Mouse (Mus musculus) limb, embryonic 13.5 days (tissue): Measurements from ENCODE around the gene Top3a. TPM values are rescaled to one million over a fixed set of nuclear protein-coding genes. Genes with fewer than 3 reads are reported as not detected.

ENCODE experiments used
- ATAC-seq: fragments of 200-750 bp; cut with Nextera tagmentation; 2 replicates; pipeline ENCODE4 v1.8.0; 2017; ENCODE audit warnings: low read depth, moderate number of reproducible peaks, moderate TSS enrichment; ENCODE audit not compliant: low FRiP score
- H3K27ac ChIP-seq: fragments of 300-500 bp; sonication (generic); 2 replicates; pipeline ENCODE4 v1.5.1; 2015; ENCODE audit warnings: inconsistent platforms, mild to moderate bottlenecking, moderate library complexity
- H3K27me3 ChIP-seq: fragments of 300-500 bp; sonication (generic); 2 replicates; pipeline ENCODE4 v1.6.1; 2015; ENCODE audit warnings: mild to moderate bottlenecking, inconsistent platforms
- H3K36me3 ChIP-seq: fragments of 300-500 bp; sonication (generic); 2 replicates; pipeline ENCODE4 v1.6.1; 2015; ENCODE audit warnings: inconsistent platforms, mild to moderate bottlenecking, moderate library complexity
- H3K4me1 ChIP-seq: fragments of 300-500 bp; sonication (generic); 2 replicates; pipeline ENCODE4 v1.6.1; 2015; ENCODE audit warnings: inconsistent platforms
- H3K4me2 ChIP-seq: fragments of 300-500 bp; sonication (generic); replicated peaks from 2 replicates; pipeline ENCODE4 v1.6.1; 2015; ENCODE audit warnings: inconsistent platforms, mild to moderate bottlenecking, moderate library complexity
- H3K4me3 ChIP-seq: fragments of 300-500 bp; sonication (generic); 2 replicates; pipeline ENCODE4 v1.5.1; 2015; ENCODE audit warnings: moderate library complexity, mild to moderate bottlenecking, inconsistent platforms
- H3K9ac ChIP-seq: fragments of 300-500 bp; sonication (generic); 2 replicates; pipeline ENCODE4 v1.6.1; 2015; ENCODE audit warnings: mild to moderate bottlenecking, inconsistent platforms
- H3K9me3 ChIP-seq: fragments of 300-500 bp; sonication (generic); 2 replicates; pipeline ENCODE4 v1.6.1; 2016; ENCODE audit warnings: inconsistent platforms
- WGBS: fragments of 180-500 bp; shearing (Covaris S2); methylation state at CpG from one replicate; pipeline ENCODE4 v1.1.7; 2015; 5-methylcytosine and 5-hydroxymethylcytosine counted together
- polyA plus RNA-seq: library from polyadenylated mRNA; unstranded; fragments of >200 nt; fragmentation: Nextera tagmentation; extraction: Ambion mirVana; gene quantifications from 2 replicates; pipeline ENCODE4 v1.2.1, GENCODE M21; 2015

Top3a gene
- polyA plus RNA-seq, 1 experiment from 2014 or later, result 22.0 TPM

DNA sequence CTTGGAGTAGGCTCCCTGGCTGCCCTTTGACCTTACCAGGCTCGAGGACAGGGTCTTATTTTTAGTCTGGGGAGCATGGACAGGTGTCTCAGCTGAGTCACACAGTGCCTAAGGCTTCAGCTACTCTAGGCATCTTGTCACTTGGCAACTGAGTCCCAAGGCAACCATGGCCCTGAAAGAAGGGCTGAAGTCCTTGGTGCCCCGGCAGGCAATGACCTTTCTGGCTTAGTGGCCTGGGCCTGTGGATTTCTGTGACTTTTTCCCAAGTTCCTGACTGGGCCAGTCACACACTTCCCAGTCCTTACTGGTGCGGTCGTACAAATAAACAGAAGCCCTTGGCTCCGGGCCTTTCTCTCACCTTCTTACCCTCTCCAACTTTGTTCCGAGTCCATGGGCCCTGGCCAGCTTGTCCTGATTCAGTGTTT is 47.9 kb downstream of the Top3a start:
- Histone ChIP-seq H3K4me3 (peak overlapping the region; percentile 80), H3K36me3 (peaks cover 49% of the 10 kb centered on the region), H3K27ac (no peak overlapping the region), H3K9me3 (no peaks in the 10 kb centered on the region), H3K4me2 (peak overlapping the region; percentile 80), H3K27me3 (no peaks in the 10 kb centered on the region), H3K9ac (peak overlapping the region; percentile 70; the same call in 1 of the 2 replicates), H3K4me1 (peaks cover 25% of the 10 kb centered on the region)
- ATAC-seq, result no peak
- WGBS, result 80% methylated on average over 6 of the region's 6 CpGs

DNA sequence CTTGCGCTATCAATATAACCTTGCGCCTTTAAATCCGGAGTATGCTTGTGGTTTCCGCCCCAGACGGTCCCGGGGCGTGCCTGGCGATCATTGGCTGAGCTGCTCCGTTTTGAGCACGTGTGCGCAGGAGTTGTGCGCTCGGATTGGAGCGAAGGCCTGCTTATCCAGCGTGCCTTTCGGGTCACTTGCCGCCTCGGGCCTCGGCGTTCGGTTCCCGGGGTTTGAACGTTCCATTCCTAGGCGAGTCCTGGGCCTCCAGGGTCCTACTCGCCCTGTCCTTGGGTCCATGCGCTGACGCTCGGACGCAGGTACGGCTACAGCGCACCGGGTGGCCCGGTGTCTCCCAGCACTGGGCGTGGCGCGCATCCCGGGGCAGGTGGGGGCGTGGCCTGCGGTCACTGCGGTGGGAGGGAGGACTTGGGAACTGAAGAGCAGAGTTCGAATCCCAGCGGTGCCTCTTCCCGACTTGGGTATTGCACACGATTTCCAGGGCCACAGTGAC is 48.9 kb downstream of the Top3a start, which contains the start of gene Mief2:
Gene Mief2 (plus strand): TSS at position 139 of the 502 bp plus-strand sequence.
- Histone ChIP-seq H3K27me3 (no peaks in the 10 kb centered on the region), H3K36me3 (peaks cover 49% of the 10 kb centered on the region), H3K4me3 (peak within 1 kb of the TSS; percentile 80), H3K4me1 (peaks cover 25% of the 10 kb centered on the region), H3K9me3 (no peaks in the 10 kb centered on the region), H3K27ac (peak within 1 kb of the TSS; percentile 89), H3K4me2 (peak within 1 kb of the TSS; percentile 80), H3K9ac (peak within 1 kb of the TSS; percentile 83)
- under 1% methylated on average over 44 of the region's 44 CpGs for WGBS
- peak; percentile 93 for ATAC-seq

DNA sequence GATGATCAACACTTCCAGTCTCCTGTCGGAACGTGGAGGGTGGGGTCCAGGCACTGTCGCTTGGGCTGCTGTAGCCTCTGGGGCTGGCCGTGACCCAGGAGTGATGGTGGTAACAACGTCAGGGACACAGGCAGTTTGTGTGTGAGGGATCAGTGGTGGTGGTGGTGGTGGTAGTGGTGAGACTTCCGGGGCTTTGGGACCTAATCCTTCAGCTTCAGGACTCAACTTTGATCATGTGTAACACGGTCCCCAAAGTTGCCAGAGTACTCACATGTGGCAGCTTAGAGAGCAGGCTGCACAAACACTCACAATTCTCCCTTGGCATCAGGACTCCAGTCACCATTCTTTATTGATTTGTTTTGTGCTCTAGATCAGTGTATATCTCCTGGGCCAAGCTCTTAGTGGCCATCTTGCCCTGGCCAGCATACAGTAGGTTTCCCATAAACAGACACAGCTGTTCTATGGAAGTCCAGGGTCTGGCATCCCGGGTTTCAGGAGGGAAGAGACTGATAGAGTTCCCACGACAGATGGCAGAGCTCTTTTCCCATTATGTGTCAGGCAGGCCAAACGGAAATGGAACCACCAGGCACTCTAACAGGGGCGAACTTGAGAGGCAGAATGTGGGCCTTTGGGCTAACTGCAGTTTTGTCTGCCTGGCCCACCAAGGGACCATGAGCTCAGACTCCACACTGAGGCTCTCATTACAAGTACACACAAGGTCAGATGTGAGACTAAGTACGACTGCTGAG is 49.6 kb downstream of the Top3a start:
- ATAC-seq, result peak; percentile 6; the same call in 1 of the 2 replicates
- Histone ChIP-seq H3K27me3 (no peaks in the 10 kb centered on the region), H3K36me3 (peaks cover 49% of the 10 kb centered on the region), H3K9me3 (no peaks in the 10 kb centered on the region), H3K4me3 (peak overlapping the region; percentile 80), H3K4me1 (peaks cover 25% of the 10 kb centered on the region), H3K4me2 (peak overlapping the region; percentile 80), H3K27ac (peak overlapping the region; percentile 89), H3K9ac (peak overlapping the region; percentile 83)
- 5% methylated on average over 12 of the region's 12 CpGs for WGBS

DNA sequence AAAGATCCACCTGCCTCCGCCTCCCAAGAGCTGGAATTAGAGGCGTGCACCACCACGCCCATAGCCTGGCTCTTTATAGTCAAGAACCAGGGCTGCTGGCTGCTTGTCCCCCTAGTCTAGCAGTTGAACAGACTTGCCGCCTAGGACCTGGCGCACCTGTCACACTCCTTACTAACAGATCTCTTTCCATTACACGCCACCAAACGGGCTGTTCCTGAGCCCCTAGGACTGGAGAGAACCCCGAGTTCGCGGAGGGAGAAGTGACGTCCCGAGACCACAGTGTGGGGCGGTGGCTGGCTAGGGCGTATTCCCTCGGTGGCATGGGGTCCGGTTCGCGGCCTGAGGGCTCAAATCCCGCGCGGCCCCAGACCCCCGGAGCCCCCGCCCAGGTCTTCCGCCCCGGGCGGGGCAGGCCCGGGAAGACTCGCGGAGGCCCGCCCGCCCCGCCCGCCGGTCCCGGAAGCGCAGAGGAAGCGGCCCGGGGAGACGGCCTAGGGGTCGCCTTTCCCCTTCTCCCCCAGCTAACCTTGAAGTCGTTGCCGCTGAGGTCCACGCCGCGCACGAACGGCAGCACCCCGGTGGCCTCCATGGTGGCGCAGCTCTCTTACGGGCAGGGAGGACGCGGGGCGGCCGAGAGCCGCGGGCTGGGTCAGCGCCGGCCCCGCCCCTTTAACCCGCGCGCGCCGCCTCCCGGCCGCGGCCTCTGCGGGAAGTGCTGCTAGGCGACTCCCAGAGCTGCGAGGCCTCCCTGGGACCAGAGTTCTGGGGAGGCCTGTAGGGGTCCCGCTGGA is 50.4 kb downstream of the Top3a start, which contains the start of gene Flii:
Gene Flii (minus strand): TSS at position 663 of the 791 bp plus-strand sequence.
- H3K4me3 ChIP-seq, result peak within 1 kb of the TSS; percentile 80
- H3K27ac ChIP-seq, result peak within 1 kb of the TSS; percentile 89
- peaks cover 25% of the 10 kb centered on the region for H3K4me1 ChIP-seq
- H3K36me3 ChIP-seq, result peaks cover 49% of the 10 kb centered on the region
- H3K4me2 ChIP-seq, result peak within 1 kb of the TSS; percentile 80
- H3K9ac ChIP-seq, result peak within 1 kb of the TSS; percentile 83
- H3K9me3 ChIP-seq, result no peaks in the 10 kb centered on the region
- H3K27me3 ChIP-seq, result no peaks in the 10 kb centered on the region
- WGBS, result under 1% methylated on average over 68 of the region's 71 CpGs
- peak; percentile 69 for ATAC-seq

DNA sequence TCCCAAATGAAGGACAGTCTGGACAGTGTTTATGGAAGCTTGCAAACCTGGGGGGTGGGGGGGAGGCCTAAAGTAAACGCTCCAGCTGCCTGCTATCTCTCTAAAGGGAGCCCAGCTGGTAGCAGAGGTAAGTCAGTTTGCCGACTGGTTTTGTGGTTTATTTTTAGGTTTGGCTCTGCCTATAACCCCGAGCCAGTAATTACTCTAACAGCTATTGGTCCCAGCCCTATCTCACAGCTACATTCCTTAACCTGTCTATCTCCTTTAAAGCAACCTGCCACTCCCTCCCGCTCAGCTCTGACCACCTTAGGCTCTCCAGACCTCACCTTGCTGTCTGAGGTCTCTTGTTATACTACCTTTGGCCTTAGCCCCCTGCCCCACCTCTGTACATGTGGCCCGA is 57.9 kb downstream of the Top3a start:
- H3K27ac ChIP-seq, result no peak overlapping the region
- no peaks in the 10 kb centered on the region for H3K9me3 ChIP-seq
- no peak overlapping the region for H3K4me2 ChIP-seq
- WGBS, result 89% methylated on average over 5 of the region's 5 CpGs
- H3K4me1 ChIP-seq, result no peaks in the 10 kb centered on the region
- no peak overlapping the region for H3K4me3 ChIP-seq
- no peak overlapping the region for H3K9ac ChIP-seq
- peaks cover 99% of the 10 kb centered on the region for H3K36me3 ChIP-seq
- H3K27me3 ChIP-seq, result no peaks in the 10 kb centered on the region
- ATAC-seq, result no peak

DNA sequence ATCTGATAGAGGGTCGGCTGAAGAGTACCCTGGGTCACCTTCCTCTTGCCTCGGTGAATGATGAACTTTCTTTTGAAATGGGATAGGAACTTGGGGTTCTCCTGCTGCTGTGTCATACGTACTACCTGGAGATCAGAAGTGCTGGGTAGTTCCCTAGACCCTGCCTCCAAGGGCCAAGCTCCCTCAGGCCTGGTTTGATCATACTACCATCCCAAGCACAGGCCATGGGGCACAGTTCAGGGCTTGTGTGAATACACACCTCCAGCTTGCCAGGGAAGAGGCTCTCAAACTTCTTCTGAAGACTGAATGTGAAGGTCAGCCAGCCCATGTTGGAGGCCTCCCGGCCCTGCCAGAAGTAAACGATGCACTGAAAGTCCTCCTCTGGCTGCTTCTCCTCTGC is 61.3 kb downstream of the Top3a start:
- no peak overlapping the region for H3K4me3 ChIP-seq
- H3K27me3 ChIP-seq, result no peaks in the 10 kb centered on the region
- H3K36me3 ChIP-seq, result peaks cover 99% of the 10 kb centered on the region
- no peaks in the 10 kb centered on the region for H3K4me1 ChIP-seq
- 93% methylated on average over 5 of the region's 5 CpGs for WGBS
- no peak overlapping the region for H3K4me2 ChIP-seq
- no peak overlapping the region for H3K9ac ChIP-seq
- no peaks in the 10 kb centered on the region for H3K9me3 ChIP-seq
- no peak for ATAC-seq
- H3K27ac ChIP-seq, result no peak overlapping the region

DNA sequence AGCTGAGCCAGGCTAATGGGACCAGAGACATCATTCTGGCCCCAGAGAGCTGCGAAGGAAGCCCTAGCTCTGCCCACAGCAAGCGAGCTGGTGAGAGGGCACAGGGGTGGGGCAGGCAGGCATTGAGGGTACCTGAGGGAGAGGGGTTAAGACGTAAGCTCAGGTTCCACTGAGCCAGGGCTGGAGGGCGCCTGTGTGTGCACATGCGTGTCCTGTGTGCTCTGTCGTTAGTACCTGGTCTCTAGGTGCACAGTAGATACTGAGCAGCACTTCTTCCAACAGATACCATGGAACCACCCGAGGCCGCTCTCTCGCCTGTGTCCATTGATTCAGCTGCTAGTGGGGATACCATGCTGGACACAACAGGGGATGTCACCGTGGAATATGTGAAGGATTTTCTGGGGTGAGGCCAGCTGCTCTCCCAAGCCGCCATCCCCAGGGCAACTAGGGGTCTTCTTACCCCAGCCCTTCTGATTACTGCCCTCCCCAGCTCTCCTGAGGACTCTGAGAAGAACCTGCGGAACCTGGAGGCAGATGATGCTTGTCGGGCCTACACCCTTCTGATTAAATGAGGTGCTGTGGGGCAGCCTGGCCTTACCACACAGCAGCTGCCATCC is 64.4 kb downstream of the Top3a start:
- no peaks in the 10 kb centered on the region for H3K27me3 ChIP-seq
- no peak overlapping the region for H3K4me2 ChIP-seq
- no peak overlapping the region for H3K9ac ChIP-seq
- H3K9me3 ChIP-seq, result no peaks in the 10 kb centered on the region
- ATAC-seq, result no peak
- WGBS, result 92% methylated on average over 13 of the region's 13 CpGs
- no peaks in the 10 kb centered on the region for H3K4me1 ChIP-seq
- peaks cover 99% of the 10 kb centered on the region for H3K36me3 ChIP-seq
- H3K4me3 ChIP-seq, result no peak overlapping the region
- H3K27ac ChIP-seq, result no peak overlapping the region

DNA sequence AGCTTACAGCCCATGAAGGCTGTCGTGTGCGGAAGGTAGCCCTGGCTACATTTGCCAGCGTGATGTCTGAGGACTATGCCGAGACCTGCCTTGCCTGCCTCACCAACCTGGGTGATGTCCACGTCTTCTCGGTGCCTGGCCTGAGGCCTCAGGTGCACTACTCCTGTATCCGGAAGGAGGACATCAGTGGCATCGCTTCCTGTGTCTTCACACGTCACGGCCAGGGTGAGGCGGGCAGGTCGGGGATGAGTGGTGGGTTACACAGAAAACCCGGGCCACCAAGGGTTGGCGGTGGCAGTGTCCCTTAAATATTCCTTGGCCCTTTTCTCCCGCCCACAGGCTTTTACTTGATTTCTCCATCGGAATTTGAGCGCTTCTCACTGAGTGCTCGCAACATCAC is 65.1 kb downstream of the Top3a start:
- H3K9ac ChIP-seq, result no peak overlapping the region
- H3K27ac ChIP-seq, result no peak overlapping the region
- H3K4me3 ChIP-seq, result no peak overlapping the region
- peaks cover 100% of the 10 kb centered on the region for H3K36me3 ChIP-seq
- no peaks in the 10 kb centered on the region for H3K9me3 ChIP-seq
- no peak overlapping the region for H3K4me2 ChIP-seq
- no peaks in the 10 kb centered on the region for H3K4me1 ChIP-seq
- ATAC-seq, result no peak
- no peaks in the 10 kb centered on the region for H3K27me3 ChIP-seq
- 92% methylated on average over 18 of the region's 18 CpGs for WGBS

DNA sequence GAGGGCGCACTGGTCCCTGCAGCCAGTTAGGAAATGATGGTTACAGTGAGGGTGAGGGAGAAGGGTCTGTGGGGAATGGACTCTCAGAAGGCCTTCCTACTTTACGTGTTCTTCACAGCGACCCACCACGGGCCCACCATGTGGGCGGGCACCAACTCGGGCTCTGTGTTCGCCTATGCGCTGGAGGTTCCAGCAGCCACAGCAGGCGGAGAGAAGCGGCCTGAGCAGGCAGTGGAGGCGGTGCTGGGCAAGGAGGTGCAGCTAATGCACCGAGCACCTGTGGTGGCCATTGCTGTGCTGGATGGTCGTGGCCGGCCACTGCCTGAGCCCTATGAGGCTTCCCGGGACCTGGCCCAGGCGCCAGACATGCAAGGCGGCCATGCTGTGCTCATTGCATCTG is 65.9 kb downstream of the Top3a start:
- no peak for ATAC-seq
- Histone ChIP-seq H3K4me3 (no peak overlapping the region), H3K27me3 (no peaks in the 10 kb centered on the region), H3K9ac (no peak overlapping the region), H3K4me2 (no peak overlapping the region), H3K27ac (no peak overlapping the region), H3K9me3 (no peaks in the 10 kb centered on the region), H3K36me3 (peaks cover 100% of the 10 kb centered on the region), H3K4me1 (no peaks in the 10 kb centered on the region)
- 92% methylated on average over 17 of the region's 17 CpGs for WGBS

DNA sequence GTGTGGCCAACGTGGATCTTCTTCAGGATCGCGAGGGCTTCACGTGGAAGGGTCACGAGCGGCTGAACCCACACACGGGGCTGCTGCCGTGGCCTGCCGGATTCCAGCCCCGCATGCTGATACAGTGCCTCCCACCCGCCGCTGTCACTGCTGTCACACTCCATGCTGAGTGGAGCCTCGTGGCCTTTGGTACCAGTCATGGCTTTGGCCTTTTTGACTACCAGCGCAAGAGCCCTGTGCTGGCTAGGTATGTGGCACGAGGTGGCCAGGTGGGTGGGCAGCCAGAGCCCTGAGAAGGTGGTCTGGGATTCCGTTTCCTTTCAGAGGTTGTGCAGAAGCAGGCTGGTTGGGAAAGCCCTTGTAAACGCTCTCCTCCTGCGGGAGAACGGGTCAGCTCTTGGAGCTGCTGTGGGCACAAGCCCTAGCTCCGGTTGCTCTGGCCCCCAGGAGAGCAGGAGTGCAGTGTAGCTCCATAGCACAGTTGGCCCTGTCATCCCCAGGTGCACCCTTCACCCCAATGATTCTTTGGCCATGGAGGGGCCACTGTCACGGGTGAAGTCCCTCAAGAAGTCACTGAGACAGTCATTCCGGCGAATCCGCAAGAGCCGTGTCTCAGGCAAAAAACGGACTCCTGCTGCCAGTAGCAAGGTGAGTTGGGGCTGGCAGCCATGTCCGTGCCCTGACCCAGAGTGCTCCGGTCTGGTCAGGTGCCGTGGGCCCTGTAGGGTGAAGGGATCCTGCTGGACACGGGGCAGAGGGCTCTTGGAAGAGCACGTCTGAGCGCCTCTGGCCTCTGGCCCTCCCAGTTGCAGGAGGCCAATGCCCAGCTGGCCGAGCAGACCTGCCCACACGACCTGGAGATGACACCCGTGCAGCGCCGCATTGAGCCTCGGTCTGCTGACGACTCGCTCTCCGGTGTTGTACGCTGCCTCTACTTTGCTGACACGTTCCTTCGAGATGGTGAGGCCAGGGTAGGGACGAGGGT is 67.4 kb downstream of the Top3a start:
- no peak for ATAC-seq
- Histone ChIP-seq H3K4me2 (no peak overlapping the region), H3K4me1 (no peaks in the 10 kb centered on the region), H3K27me3 (no peaks in the 10 kb centered on the region), H3K9ac (no peak overlapping the region), H3K9me3 (no peaks in the 10 kb centered on the region), H3K36me3 (peaks cover 100% of the 10 kb centered on the region), H3K4me3 (no peak overlapping the region), H3K27ac (no peak overlapping the region)
- 92% methylated on average over 45 of the region's 45 CpGs for WGBS

DNA sequence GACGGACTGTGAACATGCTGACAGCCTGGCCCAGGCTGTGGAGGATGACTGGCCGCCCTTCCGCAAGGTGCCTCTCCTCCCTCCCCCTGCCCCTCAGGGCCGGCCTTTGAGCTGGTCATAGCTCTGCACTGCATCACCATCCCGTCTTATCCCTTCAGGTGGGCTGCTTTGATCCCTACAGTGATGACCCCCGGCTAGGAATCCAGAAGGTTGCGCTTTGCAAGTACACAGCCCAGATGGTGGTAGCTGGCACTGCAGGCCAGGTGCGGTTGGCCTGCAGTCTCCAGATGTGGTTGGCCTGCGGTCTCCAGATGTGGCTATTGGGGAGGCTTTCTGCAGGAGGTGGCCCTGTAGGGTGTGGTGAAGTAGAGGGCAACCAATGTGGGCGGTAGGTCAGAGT is 68.5 kb downstream of the Top3a start:
- Histone ChIP-seq H3K27ac (no peak overlapping the region), H3K27me3 (no peaks in the 10 kb centered on the region), H3K4me2 (no peak overlapping the region), H3K4me1 (no peaks in the 10 kb centered on the region), H3K4me3 (no peak overlapping the region), H3K9ac (no peak overlapping the region), H3K36me3 (peaks cover 100% of the 10 kb centered on the region), H3K9me3 (no peaks in the 10 kb centered on the region)
- ATAC-seq, result no peak
- WGBS, result 84% methylated on average over 10 of the region's 10 CpGs
